Mouse (Mus musculus) R1 (cell line): Measurements from ENCODE around the gene Unc13d.

Experiments
- DNase-seq: peaks from one replicate; pipeline ENCODE4 v3.0.0-alpha.2; 2018; ENCODE audit warnings: low read depth, low spot score

Gene Unc13d

DNA sequence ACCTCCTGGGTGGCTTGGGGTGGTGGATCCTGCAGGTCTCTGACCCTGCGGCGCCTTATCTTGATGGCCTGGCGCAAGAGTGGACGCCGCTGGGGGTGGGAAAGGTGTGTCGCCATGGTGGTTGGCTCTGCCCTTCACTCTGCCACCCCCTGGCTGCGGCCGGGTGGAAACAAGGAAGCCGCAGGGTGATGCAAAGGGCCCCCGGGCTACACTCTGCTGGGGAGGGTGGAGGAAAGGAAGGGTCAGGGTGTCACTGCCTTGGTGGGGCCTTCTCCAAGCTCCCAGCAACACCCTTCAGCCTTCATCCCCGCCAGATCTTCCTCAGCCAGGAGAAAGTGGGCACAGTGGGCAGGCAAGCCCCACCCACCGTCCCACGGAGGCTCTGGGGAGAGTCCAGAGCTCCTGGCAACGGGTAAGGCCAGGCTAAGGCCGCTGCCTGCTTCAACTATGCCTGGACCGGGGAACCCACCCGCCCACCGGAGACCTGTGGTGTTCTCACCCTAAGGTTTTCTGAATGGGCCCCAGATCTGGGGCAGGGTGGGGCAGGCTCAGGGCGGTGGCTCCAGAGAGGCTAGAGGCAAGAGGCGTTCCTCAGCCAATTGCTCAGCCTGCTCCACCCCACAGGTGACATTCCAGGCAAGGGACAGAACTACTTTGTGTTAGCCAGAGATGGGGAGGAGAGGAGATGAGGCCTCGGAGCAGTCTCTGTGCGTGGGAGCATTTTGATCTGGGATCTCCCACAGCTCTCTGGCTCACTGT lies at the start of gene Unc13d:
Gene Unc13d (minus strand): TSS at position 516 of the 759 bp plus-strand sequence.
- peak; percentile 76 for DNase-seq

DNA sequence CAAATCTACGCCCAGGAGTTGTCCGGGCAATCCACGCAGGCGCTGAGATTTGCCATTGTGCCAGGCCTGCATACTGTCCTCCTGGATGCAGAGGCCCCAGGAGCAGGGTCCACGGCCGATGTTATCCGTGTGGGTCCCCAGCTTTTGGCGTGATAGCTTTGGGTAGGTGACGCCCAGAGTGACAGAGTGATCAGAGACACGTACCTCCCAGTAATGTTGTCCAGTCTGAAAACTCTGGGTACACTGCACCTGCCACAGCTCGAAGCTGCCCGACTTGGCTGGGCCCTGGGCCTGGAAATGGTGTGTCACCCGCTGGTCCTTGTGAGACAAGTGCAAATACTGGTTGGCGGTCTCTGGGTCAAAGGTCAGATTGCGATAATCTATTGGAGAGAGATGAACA lies 48.5 kb upstream of the Unc13d start:
- DNase-seq = no peak

DNA sequence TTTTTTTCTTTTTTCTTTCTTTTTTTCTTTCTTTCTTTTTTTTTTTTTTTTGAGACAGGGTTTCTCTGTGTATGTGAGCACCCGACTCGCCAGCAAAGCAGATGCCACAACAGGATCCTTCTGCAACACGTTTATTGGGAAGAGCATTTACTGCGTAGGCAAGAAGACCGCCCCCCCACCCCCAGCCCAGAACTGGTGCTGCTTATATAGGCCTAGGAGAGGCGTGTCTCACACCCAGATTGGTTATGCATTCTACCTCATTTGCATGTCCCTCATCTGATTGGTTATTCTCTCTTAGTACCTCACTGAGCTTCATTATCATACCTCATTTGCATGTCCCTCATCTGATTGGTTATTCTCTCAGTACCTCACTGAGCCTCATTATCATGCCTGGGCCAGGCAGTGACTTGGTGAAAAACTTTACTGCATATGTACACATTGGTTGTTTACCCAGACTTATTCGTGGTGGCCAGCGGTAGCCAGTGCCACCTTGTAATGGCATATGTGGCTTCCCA lies 44.0 kb upstream of the Unc13d start:
- DNase-seq = peak; percentile 58

GRCm38 (mm10) chr11:116117819-116118218 lies 40.1 kb upstream of the Unc13d start:
- DNase-seq = peak; percentile 84

DNA sequence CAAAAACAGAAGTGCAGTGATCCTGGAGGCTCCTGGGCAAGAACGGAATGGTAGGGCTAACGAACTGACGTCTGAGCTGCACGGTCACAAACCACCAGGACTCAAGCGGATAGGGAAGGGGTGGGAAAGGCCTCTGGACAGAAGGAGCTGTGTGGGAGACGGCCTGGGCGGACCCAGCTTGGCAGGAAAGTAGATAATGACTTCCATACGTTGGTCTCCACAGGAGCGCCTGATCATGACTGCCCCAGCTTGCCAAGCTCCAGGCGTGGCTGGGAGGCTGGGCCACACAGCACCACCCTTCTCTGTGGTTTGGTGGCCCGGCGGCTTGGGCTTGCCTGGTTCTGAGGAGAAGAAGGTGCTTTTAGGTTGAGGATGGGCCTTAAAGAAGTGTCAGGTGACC lies 39.5 kb upstream of the Unc13d start:
- no peak for DNase-seq

GRCm38 (mm10) chr11:116111611-116112203 lies 33.9 kb upstream of the Unc13d start:
- peak; percentile 62 for DNase-seq

DNA sequence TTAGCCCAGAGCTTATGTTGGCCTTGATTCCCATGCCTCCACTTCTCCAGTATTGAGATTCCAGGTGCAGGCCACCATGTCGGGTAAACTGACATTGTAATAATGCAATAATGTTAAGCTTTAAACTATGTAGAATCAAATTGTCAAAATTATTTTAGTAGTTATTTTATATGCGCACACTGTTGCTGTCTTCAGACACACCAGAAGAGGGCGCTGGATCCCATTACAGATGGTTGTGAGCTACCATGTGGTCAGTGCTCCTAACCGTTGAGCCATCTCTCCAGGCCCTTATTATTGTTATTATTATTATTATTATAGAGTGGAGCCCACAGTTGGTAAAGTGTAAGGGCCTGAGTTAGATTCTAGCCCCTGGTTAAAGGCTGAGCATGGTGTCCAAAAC lies 33.3 kb upstream of the Unc13d start:
- no peak for DNase-seq

DNA sequence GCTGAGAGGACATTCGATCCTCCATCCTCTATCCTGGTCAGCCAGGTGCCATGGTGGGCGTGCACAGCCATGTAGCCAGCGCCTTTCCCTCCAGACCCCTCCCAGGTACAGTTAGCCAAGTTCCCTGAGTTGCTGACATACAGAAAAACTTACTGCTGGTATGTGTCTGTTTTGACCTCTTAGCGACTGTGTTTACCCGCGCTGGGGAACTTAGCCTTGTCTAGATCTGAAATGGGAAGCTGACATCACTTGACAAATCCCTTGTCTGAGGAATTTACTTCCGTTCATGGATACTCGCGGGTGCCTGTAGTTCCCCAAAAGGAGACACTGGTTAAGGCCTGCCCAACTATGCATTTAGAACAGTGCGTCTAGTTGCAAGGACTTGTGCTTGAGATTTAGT lies 32.8 kb upstream of the Unc13d start:
- no peak for DNase-seq

- DNase-seq = no peak
Measured at GRCm38 (mm10) chr11:116110131-116110530, 32.4 kb upstream of the Unc13d start.

DNA sequence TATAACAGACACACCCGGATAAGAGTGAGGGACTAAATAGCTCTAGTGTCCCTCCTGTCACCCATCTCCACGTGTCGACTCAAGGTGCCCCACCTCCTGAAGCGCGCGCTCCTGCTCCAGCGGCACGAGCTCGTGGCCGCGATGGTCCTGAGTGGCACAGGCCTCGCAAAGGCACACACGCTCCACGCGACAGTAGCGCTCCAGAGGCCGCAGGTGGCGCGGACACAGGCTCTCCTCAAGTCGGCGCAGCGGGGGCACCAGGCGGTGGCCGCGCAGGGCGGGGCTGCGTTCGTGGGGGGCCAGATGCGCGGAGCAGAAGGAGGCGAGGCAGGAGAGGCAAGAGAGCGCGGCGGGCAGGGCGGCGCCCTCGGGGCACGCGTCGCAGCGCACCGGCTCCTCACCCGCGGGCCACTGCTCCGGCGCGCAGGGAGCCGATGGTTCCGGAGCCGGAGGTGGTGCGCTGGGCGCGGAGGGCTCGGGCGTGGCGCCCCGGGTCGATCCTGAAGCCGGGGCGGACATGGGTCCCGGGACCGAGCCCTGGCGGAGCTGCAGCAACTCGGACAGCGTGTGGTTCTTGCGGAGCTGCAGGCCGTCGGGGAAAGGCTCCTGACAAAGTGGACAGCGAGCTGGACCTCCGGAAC lies 31.8 kb upstream of the Unc13d start:
- DNase-seq = no peak

- DNase-seq = no peak
Measured at GRCm38 (mm10) chr11:116108464-116109137, 30.8 kb upstream of the Unc13d start.

DNA sequence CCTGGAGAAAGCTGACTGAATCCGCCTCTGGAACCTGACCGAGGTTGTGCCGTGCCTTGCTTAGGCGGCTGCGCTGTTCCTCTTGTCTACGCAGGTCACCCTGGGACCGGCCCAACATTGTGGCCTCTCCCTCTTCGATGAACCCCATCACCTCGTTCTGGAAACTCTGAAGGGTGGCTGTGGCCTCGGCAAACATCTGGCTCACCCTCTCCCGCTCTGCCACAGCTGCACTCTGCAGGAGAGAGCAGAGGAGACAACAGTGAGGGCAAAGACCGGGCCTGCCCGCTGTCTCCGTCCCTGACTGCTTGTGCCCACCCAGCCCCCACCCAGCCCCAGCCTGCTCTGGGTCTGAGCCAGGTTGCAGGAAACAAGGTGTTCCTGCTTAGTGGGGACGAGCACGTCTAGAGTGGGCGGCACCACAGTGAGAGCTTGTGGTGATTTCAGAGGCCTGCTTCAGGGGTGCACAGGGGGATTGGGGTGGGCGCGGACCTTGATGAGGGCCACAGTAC lies 30.1 kb upstream of the Unc13d start:
- no peak for DNase-seq

DNA sequence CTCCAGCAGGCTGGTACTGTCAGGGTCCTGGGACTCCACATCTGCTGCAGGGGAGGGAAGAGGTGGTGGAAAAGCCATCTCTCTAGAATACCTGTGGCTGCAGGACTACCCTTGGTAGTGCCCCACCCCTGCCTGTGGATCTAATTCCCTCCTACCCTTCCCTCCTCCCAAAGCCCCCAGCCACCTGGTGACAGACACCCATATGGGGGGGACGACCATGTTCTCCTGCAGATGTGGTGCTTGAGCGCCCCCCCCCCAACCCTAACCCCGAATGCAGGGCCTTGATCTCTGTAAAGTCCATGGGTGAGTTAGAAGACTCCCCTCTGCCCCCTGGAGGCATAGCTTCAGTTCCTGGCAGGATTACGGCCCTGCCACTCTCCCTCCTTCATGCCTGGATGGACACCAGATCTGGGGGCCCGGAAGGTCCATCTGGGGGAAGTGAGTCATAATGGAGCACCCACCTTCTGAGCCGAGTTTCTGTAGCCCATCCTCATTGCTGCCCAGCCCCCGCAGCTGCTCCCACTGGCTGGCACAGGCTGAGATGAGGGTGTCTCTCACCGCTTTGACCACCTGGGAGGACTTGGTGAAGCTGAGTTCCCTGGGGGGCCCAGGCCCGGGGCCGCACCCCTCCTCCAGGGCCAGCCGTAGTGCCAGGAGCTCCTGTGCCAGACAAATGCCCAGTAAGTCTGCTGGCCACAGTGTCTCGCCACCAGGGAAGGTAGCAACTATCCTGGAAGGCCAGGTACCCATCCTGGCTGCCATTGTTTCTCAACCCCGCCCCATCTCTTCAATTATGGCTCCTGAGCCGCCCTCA lies 29.4 kb upstream of the Unc13d start:
- DNase-seq = no peak

GRCm38 (mm10) chr11:116106154-116106962 lies 28.6 kb upstream of the Unc13d start:
- DNase-seq = peak; percentile 66

GRCm38 (mm10) chr11:116105065-116105464 lies 27.3 kb upstream of the Unc13d start:
- DNase-seq = no peak

DNA sequence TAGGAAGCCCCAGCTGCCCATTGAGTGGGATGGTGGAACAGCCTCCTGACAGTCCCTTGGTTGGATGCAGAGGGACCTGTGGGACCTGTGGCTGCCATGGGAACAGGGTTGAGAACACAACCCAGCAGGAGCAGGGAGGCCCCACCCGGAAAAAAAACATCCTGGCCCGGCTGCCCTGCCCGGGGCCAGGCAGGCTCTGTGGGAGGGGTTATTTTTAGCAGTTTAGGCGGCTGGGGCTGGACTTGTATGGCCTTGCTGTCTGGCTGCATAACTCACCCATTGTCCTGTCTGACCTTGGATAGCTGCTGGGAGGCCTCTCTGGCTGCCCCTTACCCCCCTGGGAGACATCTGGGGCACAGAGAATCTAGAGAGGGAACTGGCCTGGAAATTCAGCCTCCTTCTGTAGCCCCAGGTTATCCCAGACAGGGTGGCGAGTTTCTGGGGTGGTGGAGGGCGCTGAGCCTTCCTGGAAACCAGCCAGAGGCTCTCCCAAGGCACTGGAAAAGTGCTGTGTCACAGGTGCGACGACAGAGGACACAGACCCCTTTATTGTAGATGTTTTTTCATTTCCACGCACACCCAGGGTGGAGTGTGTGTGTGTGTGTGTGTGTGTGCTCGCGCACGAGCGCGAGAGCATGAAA lies 26.4 kb upstream of the Unc13d start:
- DNase-seq = peak; percentile 84

- no peak for DNase-seq
Measured at GRCm38 (mm10) chr11:116103572-116103971, 25.8 kb upstream of the Unc13d start.

DNA sequence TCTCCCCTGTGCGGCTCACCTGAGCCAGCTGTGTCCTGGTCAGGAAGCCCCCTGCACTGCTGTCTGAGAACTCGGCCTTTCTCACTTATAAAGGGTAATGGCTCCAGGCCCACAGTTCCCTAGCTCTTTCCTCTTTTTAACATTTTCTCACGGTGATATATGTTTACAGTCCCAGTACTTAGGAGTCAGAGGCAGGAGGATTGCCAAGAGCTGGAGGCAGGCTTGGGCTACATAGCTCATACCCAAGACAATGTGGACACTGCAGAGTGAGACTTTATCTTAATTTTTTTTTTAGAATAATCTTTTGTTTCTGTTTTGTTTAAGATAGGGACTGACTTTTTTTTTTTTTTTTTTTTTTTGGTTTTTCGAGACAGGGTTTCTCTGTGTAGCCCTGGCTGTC lies 24.7 kb upstream of the Unc13d start:
- no peak for DNase-seq

GRCm38 (mm10) chr11:116101931-116102381 lies 24.2 kb upstream of the Unc13d start:
- DNase-seq = no peak

GRCm38 (mm10) chr11:116100839-116101238 lies 23.1 kb upstream of the Unc13d start:
- no peak for DNase-seq
